Mouse (Mus musculus): ENCODE data around the gene Nr6a1.

The Nr6a1 gene

DNA sequence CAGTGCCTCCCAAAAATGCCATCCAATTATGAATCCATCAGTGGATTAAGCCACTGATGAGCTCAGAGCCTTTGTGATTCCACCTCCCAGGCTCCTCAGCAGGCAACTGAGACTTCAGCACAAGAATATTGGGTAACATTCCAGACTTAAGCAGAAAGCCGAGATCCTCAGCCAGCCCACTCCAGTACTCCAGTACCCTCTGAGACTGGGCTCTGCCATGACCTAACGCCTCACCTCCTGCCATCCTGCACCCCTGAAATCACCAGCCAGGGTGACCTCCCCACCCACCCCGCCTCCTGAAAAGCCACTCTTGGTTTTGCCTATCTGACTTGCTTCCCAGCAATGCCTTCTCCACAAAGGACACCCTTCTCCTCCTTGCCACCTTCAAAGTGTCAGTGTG lies 9.9 kb upstream of the Nr6a1 start:
- no peak for DNase-seq (ENCODE audit: low read depth)

DNA sequence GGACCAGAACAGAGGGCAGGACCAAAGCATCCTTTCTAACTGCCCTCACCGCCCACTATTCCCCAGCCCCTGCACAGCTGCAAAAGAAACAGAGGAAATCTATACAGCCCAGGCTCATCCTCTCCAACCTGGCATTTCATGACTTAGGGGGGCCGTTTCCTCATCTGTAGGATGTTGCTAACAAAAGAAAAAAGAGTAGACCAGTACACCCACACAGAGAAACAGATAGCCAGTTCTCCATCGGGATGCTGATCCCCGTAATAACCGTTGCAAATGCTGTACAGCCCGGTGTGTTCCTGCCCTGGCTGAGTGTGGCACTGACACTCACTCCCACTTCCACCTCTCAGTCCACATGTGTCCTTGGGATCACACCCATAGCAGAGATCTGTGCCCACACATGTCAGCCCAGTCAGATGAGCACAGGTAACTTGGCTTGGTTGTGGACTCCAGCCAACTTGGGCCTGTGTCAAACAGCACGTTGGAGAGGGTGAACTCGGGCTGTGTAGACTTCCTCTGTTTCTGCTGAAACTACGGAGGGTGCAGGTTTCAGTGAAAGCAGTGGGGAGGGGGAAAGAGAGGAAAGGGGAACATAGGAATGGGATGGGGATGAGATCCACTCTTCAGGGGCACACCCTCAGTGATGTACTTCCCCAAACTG lies 9.4 kb upstream of the Nr6a1 start:
- no peak for DNase-seq (ENCODE audit: low read depth)

DNA sequence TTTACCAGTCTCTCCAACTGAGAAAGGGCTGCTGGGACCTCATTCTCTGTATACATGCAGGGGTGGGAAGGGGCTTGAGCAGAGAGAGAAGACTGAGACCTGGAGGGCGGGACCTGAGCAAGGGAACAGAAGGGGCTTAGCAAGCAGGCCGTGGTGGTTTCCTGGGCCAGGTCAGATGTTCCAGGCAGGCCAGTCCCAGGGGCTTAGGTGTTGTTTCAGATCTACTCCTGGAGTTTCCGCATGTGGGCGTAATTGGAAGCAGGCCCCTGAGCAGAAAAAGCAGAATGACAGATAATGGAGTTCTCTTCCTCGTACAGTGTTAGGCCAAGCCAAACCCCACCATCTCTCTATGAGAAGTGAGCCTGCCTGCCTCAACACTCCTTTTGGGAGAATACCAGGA lies 7.4 kb upstream of the Nr6a1 start:
- DNase-seq (ENCODE audit: low read depth) = no peak

DNA sequence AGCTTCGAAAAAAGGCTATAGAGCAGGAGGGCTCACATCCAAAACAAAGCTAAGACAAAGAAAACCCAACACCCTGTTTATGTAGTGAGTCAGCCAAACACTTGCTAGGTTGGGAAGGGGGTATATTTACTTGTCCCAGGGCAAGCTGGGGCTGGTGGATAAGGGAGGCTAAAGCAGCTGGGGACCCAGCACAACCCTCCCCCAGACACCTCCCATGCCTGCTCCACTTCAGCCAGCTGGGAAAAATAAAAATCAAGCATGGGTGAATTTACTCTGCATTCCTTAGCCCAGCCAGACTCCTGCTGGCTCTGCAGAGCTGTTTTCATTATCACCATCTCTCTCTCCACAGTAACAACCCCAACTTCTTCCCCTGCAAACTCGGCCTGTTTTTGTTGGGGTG lies 6.4 kb upstream of the Nr6a1 start:
- DNase-seq (ENCODE audit: low read depth) = no peak

DNA sequence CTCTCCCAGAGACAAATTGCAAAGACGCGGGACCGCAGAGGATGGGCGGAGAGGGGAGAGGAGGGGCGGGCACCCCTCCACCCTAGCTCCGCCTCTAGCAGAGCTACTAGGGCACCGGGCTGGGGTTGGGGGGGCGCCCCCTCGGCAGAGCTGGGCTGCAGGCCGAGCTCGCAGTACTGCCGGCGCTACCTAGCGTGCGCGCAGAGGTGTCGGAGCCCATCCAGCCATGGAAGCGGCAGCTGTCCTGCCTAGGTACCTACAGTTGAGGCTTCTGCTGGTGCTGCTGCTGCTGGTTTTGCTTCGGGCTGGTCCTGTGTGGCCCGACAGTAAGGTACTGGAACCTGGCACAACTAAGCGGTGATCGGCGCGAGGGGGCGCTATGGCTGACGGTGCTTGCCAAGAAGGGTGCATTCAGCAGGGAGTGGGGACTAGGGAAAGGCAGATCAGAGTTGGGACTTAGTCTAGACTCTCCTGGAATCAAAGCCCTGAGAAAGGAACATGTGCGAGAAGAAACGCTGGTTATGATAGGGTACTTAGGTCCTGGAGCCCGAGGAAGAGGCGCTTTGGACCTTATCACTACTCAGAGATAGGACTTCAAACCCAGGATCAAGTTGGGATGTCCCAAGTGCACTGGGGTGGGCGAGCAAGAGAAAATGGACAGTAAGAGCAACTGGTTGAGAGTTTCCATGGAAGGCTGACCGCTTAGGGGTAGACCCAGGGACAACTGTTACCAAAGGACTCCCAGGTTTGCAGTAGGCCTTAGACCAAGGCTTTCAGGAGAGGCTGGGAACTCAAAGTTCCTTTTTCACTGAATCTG lies 4.6 kb upstream of the Nr6a1 start, which contains the start of gene Olfml2a:
Gene Olfml2a (plus strand): TSS at position 128 of the 817 bp plus-strand sequence.
- peak; percentile 47 for DNase-seq (ENCODE audit: low read depth)

DNA sequence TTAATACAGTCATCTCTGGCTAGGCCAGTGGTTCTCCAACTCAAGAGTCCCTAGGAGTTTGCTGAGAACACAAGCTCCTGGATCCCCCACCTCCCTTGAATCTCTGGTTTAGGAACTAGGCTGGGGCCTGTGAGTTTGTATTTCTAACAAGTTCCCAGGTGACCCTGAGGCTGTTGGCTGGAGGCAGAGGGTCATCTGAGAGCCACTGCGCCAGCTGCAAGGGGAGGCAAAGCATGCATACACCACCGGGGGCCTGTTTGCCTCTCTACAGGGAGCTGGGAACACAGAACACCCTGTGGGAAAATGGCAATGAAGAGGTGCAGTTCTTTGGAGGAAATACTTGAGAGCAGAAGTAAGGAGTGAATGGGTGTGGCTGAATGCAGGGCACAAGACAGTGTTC lies 2.8 kb upstream of the Nr6a1 start:
- no peak for DNase-seq (ENCODE audit: low read depth)

DNA sequence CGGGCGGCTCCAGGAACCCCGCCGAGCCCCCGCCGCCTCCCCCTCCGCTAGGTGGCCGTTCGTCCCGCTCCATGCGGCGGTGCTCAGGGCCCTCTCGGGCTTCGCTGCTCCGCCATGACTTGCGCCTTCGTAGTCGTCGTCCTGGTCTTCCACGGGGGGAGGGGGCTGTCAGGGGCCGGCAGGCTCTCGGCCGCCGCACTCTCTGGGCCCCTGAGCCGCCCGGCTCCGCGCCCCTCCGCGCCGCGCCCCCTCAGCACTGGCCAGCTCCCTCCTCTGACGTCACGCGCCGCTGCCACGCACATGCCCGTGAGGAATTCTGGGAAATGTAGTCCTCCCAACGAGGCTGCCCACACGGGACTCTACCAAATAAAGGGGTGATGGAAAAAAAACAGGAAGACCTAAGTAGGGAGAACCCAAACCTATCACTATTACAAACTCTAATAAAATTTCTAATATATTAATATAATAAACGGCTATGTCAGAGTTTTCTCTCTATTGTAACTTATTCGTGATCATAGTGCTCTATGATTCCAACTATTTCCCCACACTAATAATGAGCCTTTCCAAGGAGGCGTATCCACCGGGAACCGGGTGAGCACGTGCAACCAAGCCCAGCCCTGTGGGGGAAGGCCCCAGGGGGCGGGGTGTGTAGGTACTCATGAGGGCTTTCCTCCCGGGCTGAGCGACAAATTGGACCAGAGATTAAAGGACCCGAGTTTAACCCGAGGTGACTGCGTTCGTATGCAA lies 1.2 kb downstream of the Nr6a1 start:
- DNase-seq (ENCODE audit: low read depth) = peak; percentile 92

DNA sequence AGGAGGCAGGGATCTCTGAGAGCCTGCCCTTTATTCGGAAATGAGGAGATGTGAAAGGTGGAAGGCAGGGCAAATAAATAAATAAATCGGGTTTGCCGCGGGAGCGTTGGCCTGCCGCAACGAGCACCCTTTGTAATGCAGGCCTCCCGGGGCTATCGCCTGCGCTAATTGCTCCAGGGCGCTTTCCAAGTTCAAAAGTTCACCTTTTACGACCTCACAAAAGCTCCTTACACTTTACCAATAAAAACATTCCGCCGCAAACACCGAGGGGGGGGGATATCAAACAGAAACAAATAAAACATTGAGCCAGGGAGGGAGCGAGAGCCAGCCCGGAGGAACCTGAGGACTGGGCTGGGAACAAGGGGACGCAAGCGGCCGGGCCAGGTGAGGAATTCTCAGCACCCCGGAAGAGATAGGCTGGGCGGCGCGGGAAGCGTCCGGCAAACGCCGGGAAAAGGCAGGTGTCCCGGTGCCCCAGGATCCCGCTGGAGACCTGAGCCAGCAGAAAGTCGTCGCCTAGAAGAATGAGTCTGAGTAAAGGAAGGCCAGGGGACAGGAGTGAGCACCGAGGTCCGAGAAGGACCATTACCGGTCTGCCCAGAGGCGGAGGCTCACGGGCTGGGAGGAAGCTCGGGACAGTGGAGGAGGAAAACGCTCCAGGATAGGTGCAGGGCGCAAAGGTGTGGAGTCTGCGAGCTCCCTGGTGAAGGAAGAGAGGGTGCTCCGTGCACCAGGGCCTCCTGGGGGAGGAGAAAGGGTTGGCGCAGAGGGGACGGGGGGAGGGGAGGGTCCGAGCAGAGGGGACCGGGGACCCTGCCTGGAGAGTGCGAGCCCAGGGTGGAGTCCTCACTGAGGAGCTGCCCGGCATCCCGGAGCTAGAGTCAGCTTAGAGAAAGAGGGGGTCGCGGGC lies 2.1 kb downstream of the Nr6a1 start:
- DNase-seq (ENCODE audit: low read depth) = no peak

DNA sequence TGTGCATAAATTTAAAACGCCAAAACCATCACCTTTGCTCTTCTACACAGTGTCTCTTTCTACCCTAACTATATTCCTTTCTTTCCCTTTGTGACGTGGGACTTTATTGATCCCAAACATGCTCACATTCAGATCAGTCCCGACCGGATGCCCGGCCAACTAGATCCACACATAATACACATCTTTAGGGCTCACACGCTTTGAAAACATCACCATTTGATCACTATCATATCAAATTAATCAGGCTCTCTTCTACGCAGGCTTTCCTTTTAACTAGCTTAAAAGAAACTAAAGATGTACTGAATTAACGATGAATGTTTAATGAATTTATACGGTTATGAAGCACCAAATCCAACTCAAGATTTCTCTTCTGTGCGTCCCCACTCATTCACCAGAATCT lies 2.9 kb downstream of the Nr6a1 start:
- DNase-seq (ENCODE audit: low read depth) = no peak

DNA sequence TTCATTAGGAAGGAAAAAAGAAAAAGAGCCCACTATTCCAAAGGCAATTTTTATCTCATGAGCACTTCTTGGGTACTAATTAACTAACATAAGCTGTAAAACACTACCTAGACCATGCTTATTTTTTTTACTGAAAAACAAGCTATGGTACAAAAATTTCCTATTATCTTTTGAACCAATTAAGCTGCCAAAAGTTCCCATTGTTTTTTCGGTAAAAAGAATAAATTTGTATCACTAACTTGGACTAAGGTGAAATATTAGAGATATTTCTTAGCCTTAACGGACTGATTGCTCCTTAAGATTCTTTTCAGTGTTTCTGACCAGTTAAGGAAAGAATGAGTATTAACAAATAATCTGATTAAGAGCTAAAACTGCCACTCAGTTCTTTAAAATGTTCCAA lies 3.6 kb downstream of the Nr6a1 start:
- no peak for DNase-seq (ENCODE audit: low read depth)

DNA sequence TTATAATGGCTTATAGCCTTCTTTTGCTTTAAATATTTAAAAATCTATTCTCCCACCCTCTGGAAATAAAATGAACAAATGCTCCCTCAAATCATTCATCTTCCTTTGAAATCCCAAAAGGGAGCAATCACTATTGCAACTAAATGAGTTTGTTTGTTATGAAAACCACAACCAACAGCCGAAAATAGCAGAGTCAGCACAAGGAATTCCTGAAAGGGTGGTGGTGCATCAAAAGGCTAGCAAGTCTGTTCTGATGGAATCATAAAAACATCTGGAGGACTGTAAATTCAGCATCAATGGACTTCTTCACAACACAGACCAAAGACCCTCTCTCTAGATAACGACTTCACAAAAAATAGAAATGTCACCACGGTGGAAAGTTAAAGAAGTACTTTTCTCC lies 4.0 kb downstream of the Nr6a1 start:
- DNase-seq (ENCODE audit: low read depth) = no peak

DNA sequence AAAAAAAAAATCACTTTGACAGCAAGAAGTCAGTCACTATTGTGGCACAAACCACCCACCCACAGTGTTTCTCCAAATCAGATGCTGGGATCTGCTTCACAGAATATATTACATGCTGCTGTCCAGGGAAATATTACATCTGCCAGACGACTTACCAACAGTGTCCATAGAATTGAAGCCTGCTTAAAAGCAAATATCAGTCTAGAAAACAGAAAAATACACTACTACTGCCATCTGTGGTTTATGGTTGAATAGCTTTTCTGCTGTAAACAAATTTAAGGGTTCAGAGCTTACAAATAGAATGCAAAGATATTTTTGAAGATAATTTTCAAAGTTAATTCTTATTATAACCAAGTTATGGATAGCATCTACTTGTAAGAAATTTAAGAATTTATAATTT lies 6.1 kb downstream of the Nr6a1 start:
- no peak for DNase-seq (ENCODE audit: low read depth)

DNA sequence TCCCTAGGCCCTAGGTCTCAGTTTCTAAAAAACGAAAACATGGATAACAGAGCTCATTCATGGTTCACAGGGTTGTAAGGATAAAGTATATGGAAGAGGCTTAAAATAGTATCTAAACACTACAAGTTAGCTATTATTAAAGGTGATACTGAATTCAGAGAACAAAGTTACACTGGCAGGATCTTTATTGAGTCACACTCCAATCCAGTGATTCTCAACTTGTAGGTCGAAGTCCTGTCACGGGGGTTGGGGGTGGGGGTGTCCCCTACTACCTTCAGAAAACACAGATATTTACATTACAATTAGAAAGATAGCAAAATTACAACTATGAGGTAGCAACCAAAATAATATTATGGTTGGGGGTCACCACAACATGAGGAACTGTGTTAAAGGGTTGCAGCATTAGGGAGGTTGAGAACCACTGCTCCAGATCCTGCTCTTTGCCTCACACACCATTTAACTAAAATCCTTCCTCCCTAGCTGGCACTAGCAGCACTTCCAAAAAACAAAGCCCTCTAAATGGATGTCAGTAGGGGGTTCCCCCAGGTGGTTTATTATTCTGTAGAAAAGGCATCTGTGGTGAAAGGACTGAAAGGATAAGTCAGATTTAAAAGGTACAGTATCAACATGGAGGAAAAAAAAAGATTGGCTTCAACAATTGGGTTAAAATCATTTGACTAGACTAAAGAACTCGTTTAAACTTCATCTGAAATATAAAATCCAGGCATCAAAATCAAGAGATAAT lies 10.4 kb downstream of the Nr6a1 start:
- DNase-seq (ENCODE audit: low read depth) = no peak

DNA sequence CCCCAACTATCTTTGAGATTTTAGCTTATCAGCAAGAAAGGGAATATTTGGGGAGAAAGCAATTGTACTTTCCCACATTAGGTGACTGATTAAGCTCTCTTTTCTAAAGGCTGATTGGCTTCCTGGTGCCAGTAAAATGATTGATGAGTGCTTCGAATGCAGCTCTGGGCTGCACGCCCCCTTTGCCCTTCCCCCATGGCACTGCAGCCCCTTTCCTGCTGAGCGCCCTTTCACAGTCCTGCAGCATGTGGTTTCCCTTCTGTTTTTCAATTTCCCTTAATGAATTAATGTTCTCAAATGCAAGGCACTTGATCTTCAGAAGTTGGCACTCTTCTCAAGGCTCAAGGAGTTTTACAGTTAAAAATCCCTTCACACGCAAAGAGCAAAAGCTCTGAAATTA lies 12.5 kb downstream of the Nr6a1 start:
- DNase-seq (ENCODE audit: low read depth) = no peak

DNA sequence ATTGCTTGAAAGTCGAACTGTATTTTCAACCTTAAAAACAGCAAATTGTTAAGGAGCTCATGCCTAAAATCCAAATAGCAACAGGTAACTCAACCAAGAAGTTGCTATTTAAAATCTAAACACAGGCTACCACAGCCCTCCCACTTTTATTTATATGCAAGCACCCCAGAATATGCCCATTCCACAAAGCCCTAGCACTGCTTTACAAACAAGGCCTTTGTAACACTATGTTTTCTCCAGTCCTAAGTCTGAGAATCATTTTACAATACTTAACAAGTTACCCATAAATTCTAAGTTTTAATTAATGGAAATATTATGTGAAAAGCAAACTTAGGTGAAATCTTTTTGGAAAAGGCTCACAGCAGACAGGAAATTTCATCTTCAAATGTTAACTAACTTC lies 13.0 kb downstream of the Nr6a1 start:
- DNase-seq (ENCODE audit: low read depth) = no peak

DNA sequence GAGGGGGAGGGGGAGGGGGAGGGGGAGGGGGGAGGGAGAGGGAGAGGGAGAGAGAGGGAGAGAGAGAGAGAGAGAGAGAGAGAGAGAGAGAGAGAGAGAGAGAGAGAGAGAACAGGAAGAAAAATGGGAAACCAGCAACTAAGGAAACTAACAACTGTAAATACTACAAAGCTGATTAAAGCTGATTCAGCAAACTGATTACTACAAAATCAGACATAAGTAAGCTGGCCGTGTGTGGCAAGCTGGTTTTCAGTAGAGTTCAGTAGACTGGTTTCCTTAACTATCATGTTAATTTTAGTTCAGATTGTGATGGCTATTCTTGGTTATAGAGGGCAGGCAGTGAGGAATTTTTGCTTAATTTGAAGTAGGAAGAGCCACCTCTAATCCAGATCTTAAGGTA lies 18.9 kb downstream of the Nr6a1 start:
- no peak for DNase-seq (ENCODE audit: low read depth)

DNA sequence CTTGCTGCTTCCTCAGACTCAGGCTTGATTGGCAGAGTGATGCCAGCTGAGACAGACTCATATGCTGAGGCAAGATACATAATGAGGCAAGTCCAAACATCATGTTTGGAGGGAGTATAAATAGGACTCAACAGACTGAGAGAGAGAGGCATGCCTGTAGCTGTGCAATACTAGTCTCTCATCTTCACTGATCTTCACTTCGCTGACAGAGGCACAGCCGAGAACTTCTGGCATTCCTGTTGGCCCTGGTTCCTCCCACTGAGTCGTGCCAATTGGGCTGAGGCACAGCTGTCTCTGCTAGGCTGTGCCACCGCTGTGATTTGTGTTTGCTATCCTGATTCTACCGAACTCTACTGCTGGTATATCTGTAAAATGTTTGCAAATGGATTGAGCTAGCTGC lies 21.4 kb downstream of the Nr6a1 start:
- DNase-seq (ENCODE audit: low read depth) = no peak

DNA sequence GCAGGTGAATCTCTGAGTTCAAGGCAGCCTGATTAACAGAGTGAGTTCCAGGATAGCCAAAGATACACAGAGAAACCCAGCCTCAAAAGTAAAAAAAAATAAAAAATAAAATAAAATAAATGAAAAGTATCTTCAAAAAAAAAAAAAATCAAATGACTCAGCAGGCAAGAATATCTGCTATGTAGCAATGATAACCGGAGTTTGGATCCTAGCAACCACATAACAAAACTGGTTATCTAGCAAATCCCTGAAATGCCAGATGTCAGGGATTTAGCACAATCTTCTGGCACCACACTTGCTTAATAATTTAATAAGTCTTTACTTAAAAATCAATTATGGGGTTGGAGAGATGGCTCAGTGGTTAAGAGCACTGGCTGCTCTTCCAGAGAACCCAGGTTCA lies 23.2 kb downstream of the Nr6a1 start:
- DNase-seq (ENCODE audit: low read depth) = no peak

DNA sequence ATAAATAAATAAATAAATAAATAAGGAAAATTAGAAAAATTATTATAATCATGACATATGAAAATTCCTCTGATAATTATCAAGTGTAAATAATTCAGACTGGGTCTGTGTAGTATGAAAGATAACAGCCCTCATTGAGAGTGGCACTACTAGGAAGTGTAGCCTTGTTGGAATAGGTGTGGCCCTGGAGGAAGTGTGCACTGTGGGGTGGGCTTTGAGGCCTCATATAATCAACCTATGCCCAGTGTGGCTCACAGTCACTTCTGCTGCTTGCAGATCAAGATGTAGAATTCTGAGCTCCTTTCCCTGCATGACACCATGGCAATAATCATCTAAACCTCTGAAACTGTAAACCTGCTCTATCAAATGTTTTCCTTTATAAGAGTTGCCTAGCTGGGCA lies 24.6 kb downstream of the Nr6a1 start:
- no peak for DNase-seq (ENCODE audit: low read depth)

DNA sequence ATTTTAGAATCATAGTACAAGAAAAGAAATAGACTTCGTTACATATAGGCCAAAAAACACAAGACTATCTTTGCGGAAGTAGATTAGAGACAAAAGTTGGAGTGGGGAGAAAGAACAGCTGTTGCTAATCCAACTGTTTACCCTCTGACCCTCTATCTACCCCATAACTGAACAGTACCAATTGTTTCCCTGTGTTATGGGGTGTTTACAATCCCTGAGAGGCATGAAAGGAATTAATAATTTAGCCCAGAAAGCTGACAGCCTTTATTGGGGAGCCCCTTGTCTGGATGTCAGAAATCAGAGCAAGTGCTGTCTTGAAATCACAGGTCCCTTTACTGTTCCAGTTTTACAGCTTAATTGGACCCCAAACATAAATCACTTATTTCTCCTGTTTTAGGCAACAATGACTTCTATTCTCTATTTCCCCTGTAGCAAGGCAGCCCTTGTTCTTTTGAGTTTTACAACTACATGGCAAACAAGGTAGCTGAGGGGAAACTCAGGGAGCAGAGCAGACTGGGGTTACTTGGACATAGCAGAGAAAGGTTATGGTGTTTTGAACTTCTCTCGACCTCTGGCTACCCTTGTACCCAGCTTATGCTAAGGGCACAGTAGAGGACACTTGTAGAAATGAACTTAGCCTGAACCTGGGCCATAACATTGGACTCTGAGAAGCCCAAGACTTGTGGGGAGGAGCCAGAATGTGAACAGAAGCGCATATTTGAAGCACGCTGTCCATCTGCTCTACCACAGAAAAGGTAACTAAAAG lies 46.4 kb downstream of the Nr6a1 start:
- DNase-seq (ENCODE audit: low read depth) = no peak

All from c-Kit-positive CD71-negative TER-119-negative erythroid progenitor cells, embryonic 14.5 days (primary cell).